Mouse (Mus musculus) gastrocnemius, adult 2 months (tissue): ENCODE results near the gene Hoga1. TPM values are rescaled to one million over a fixed set of nuclear protein-coding genes. Genes with fewer than 3 reads are reported as not detected.
A peak's percentile ranks its signal among the peaks of the same experiment; 100 is the strongest.

Experiments
- DNase-seq: peaks from one replicate; pipeline ENCODE4 v3.0.0; 2022
- H3K27ac ChIP-seq: fragments of 200-600 bp; 2 replicates; pipeline ENCODE4 v1.8.1; 2022; ENCODE audit warnings: mild to moderate bottlenecking
- H3K4me3 ChIP-seq: fragments of 200-600 bp; 2 replicates; pipeline ENCODE4 v1.8.1; 2022; ENCODE audit warnings: mild to moderate bottlenecking, moderate library complexity
- CTCF ChIP-seq: fragments of 200-600 bp; IDR thresholded peaks from 2 replicates; pipeline ENCODE4 v1.8.1; 2022; ENCODE audit warnings: antibody characterized with exemption, mild to moderate bottlenecking, moderate library complexity
- intact Hi-C: fragments of 180-260 bp; cut with DNase I; formaldehyde crosslinking; loops from one replicate; pipeline ENCODE4 v1.15.1; 2025
- total RNA-seq, 2 experiments: library from RNA; stranded (reverse); gene quantifications; 2 replicates each; pipeline ENCODE4 v1.2.3; 2021

The Hoga1 gene
- total RNA-seq, 2 experiments from 2014 or later, result 2.9 to 3.1 TPM

DNA sequence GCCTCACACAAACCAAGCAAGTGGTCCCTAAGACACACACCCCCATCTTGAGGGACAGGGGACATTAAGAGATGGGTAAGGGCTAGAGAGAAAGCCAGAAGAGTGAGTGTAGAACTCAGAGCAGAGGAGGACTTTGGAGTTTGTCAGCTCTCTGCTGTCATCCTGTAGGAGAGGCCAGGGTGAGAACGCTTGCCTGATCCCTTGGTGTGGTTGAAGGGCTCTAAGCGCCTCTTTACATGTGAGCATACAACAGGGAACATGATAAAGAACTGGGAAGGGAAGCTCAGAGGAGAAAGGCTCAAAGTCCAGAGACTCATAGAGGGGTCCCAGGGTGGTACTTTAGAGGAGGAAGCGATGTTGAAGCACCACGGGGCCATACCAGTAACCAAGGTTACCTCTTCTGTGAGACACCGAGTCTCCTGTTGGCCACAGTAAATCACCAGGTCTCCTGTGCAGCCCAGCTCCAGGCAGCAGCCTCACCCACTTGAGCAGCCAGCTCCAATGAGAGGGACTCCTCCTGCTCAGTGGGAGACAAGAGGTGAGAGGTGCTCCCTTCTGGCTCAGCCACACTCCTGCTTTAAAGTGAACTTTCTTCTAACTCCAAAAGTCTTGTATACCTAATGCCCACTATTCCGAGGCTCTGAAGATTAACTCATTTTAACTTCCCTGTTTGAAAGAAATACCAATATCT, 11.5 kb downstream of the Hoga1 start:
- DNase-seq, result no peak
- TF ChIP-seq CTCF, result no peak
- intact Hi-C loops, result no loop called here
- Histone ChIP-seq H3K4me3 (no peak overlapping the region), H3K27ac (peak overlapping the region; percentile 61)

DNA sequence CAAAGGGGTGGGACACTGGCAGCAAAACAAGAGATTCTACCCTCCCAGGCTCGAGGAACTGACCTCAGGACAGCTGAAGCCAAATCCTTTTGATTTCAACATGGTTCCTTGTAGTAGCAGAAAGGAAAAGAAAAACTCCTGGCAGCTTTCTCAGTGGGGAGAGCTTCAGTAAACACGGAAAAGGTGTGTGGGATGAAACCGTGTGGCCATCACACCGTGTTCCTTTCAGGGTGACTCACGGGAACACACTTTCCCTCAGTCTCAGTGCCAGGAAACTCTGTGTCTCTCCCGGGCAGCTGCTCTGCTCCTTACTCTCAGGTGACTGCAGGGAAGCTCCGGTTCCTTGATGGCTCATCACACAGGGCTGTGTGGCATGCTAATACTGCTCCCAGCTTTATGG, 13.0 kb downstream of the Hoga1 start:
- intact Hi-C loops, result no loop called here
- no peak overlapping the region for H3K4me3 ChIP-seq
- no peak for TF ChIP-seq CTCF
- DNase-seq, result peak; percentile 59
- peak overlapping the region; percentile 73 for H3K27ac ChIP-seq

DNA sequence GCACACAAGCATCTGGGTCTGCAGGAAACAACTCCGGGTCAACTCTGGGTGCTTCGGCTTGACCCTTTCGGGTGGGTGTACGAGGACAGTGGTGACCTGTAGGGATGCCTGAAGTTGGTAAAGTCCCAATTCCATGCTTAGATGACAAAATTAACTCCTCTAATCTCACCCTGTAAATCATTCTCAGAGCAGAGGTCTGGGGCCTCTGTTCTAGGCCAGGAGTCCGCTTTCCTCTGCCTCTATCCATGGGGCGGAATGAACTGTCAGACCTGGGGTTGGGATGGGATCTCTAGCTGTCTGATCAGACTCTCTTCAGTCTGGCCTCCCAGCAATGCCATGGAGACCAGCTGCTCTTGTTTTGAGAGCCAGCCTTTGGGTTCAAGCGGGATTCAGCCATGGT, 16.0 kb downstream of the Hoga1 start:
- Histone ChIP-seq H3K4me3 (no peak overlapping the region), H3K27ac (no peak overlapping the region)
- TF ChIP-seq CTCF, result no peak
- DNase-seq, result no peak
- intact Hi-C loops, result no loop called here

DNA sequence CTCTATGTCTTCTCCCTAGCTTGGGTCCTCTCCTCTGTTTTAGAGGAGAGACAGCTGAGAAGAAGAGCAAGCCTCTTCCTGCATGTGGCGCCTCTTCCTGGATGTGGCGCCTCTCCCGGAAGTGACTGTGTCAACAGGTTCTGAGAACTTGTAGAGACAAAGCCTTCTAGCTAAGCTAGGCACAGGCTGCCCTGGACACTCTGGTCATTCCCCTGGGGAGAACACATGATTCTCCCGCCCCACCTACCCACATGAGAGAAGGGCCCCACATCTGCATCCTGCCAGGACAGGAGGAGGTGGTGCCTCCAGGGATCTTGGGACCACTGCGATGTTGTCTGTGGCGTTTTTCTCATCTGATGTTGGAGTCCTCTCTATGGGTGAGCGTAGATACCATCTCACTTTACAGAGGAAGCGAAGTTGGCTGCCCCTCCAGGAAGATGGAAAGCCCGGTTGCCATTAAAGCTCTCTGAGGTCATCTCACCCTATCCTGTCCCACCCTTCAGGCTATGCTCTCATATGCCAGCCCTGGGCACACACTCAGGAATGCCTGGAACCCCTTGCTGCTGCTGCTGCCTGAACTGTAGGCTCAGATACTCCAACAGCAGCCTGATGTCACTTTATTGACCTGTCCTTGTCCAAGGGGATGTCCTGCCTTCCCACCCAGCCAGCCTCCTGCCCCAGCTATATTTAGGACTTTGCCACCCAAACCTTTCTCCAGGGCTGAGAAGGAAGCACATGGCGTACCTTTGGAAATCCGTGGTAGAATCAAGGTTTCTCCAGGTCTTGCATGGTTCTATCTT, 23.2 kb downstream of the Hoga1 start:
- peak; percentile 78 for DNase-seq
- TF ChIP-seq CTCF, result no peak
- intact Hi-C loops, result loop anchor here (1.0 kb wide), 1 partner anchor 33 kb away; the partner anchor contains the start of gene Ankrd2
- H3K27ac ChIP-seq, result peak overlapping the region; percentile 88
- peak overlapping the region; percentile 66 for H3K4me3 ChIP-seq

- intact Hi-C loops, result loop anchor here (1.0 kb wide), 1 partner anchor 34 kb away; the partner anchor contains the start of gene Ankrd2
- peak; percentile 81 for TF ChIP-seq CTCF
- Histone ChIP-seq H3K4me3 (peak overlapping the region; percentile 66), H3K27ac (peak overlapping the region; percentile 88)
- DNase-seq, result peak; percentile 40
Measured at GRCm38 (mm10) chr19:42069241-42069525, 23.8 kb downstream of the Hoga1 start.

DNA sequence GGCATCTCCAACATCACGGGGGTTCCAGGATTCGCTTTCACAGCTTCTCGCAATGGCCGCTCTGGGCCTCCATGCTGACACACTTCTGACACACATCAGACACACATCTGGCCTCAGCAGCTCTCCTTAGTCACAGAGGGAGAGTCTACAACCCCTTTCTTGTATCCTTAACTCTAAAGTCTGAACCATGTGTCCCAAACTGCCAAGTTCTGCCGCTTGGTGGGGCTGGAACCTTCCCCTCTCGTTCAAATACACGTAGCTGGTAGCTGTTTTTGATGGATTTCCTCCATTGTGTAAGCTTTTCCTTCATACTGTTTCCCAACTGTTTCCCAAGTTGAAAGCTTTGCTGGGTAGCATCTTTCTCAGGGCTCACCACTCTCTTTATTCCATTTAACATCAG, 25.8 kb downstream of the Hoga1 start:
- intact Hi-C loops, result no loop called here

GRCm38 (mm10) chr19:42071886-42072608, 26.6 kb downstream of the Hoga1 start:
- intact Hi-C loops, result no loop called here
- Histone ChIP-seq H3K27ac (peak overlapping the region; percentile 35; the same call in 1 of the 2 replicates), H3K4me3 (no peak overlapping the region)
- TF ChIP-seq CTCF, result no peak
- DNase-seq, result no peak

More for the DNA sequence above, 25.8 kb downstream of the Hoga1 start:
- Histone ChIP-seq H3K4me3 (no peak overlapping the region), H3K27ac (no peak overlapping the region)
- TF ChIP-seq CTCF, result no peak
- no peak for DNase-seq

- intact Hi-C loops, result no loop called here
- Histone ChIP-seq H3K27ac (peak overlapping the region; percentile 35; the same call in 1 of the 2 replicates), H3K4me3 (no peak overlapping the region)
- TF ChIP-seq CTCF, result peak; percentile 43
- DNase-seq, result no peak
Measured at GRCm38 (mm10) chr19:42072802-42073201, 27.4 kb downstream of the Hoga1 start.

GRCm38 (mm10) chr19:42075051-42075450, 29.6 kb downstream of the Hoga1 start:
- Histone ChIP-seq H3K27ac (peak overlapping the region; percentile 48), H3K4me3 (no peak overlapping the region)
- no peak for TF ChIP-seq CTCF
- no peak for DNase-seq
- intact Hi-C loops, result no loop called here

- Histone ChIP-seq H3K27ac (no peak overlapping the region), H3K4me3 (no peak overlapping the region)
- intact Hi-C loops, result no loop called here
- TF ChIP-seq CTCF, result no peak
- DNase-seq, result no peak
Measured at GRCm38 (mm10) chr19:42075992-42076391, 30.6 kb downstream of the Hoga1 start.

DNA sequence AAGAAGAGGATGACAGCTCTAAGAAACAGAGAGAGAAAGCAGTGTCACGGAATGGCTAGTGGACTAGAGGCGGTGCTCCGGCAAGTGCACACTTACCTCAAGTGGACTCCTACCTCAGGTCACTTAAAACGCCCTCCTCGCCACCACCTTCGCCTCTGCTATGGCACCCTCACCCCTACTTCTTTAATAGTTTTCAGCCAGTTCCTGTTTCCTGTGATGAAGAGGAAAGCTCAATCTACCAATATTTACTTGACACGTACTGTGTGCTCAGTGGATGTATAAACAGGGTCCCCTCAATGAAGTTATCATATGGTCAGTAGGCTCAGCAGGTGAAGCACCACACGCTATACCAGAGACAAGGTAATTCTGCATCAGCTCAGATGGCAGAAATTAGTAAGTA, 33.2 kb downstream of the Hoga1 start:
- DNase-seq, result no peak
- Histone ChIP-seq H3K27ac (no peak overlapping the region), H3K4me3 (no peak overlapping the region)
- intact Hi-C loops, result no loop called here
- TF ChIP-seq CTCF, result no peak

GRCm38 (mm10) chr19:42079006-42079405, 33.6 kb downstream of the Hoga1 start:
- intact Hi-C loops, result no loop called here
- DNase-seq, result no peak
- Histone ChIP-seq H3K27ac (no peak overlapping the region), H3K4me3 (no peak overlapping the region)
- TF ChIP-seq CTCF, result no peak

DNA sequence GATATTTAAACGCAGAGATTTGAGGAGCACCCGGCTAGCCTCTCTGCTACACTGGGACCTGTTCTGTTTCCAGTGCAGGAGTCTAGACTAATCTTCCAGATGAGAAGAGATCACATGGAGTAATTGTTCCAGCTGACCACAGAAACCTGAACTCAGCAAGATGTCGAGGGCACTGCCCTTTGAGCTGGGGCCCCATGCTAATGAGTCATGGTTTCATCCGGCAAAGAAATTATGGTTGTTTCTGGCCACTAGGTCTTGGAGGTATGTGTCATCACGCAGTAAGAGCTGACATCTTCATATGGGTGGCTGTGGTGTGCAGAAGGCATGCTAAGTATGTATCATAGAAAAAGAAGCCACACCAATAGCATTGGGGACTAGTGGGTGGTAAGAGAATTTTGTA, 34.5 kb downstream of the Hoga1 start:
- Histone ChIP-seq H3K27ac (no peak overlapping the region), H3K4me3 (no peak overlapping the region)
- intact Hi-C loops, result no loop called here
- TF ChIP-seq CTCF, result no peak
- DNase-seq, result no peak
